Mouse (Mus musculus) stomach, postnatal 0 days (tissue): Measurements from ENCODE around the gene Zfp119a. TPM values are rescaled to one million over a fixed set of nuclear protein-coding genes. Genes with fewer than 3 reads are reported as not detected.
"Not testable (repeated sequence)": the region's sequence is repeated elsewhere in the genome, so short reads cannot be mapped to it uniquely, and the experiment has no call there.

ENCODE experiments used
- ATAC-seq: fragments of 200-750 bp; cut with Nextera tagmentation; 2 replicates; pipeline ENCODE4 v1.8.0; 2017; ENCODE audit not compliant: low FRiP score, low TSS enrichment
- DNase-seq: peaks from one replicate; pipeline ENCODE4 v3.0.0-alpha.2; 2016; ENCODE audit warnings: low spot score
- H3K27ac ChIP-seq: fragments of 300-500 bp; sonication (generic); replicated peaks from 2 replicates; pipeline ENCODE4 v1.5.1; 2014; ENCODE audit warnings: mild to moderate bottlenecking, control low read depth
- H3K27me3 ChIP-seq: fragments of 300-500 bp; sonication (generic); 2 replicates; pipeline ENCODE4 v1.6.1; 2014; ENCODE audit warnings: low read length; ENCODE audit not compliant: control insufficient read depth, insufficient read depth
- H3K36me3 ChIP-seq: fragments of 300-500 bp; sonication (generic); 2 replicates; pipeline ENCODE4 v1.6.1; 2014; ENCODE audit warnings: low read length, mixed read lengths; ENCODE audit not compliant: control insufficient read depth, insufficient read depth
- H3K4me1 ChIP-seq: fragments of 300-500 bp; sonication (generic); replicated peaks from 2 replicates; pipeline ENCODE4 v1.6.1; 2014; ENCODE audit warnings: antibody characterized with exemption; ENCODE audit not compliant: control insufficient read depth, insufficient read depth
- H3K4me2 ChIP-seq: fragments of 300-500 bp; sonication (generic); replicated peaks from 2 replicates; pipeline ENCODE4 v1.6.1; 2014; ENCODE audit warnings: low read depth, mild to moderate bottlenecking, control low read depth, moderate library complexity
- H3K4me3 ChIP-seq: fragments of 300-500 bp; sonication (generic); 2 replicates; pipeline ENCODE4 v1.5.1; 2014; ENCODE audit warnings: low read depth, low read length, control low read depth
- H3K9ac ChIP-seq: fragments of 300-500 bp; sonication (generic); 2 replicates; pipeline ENCODE4 v1.6.1; 2014; ENCODE audit warnings: mild to moderate bottlenecking, low read length, control low read depth, mixed read lengths
- H3K9me3 ChIP-seq: fragments of 300-500 bp; sonication (generic); 2 replicates; pipeline ENCODE4 v1.6.1; 2016; ENCODE audit warnings: low read length; ENCODE audit not compliant: control insufficient read depth
- CTCF ChIP-seq: IDR thresholded peaks from 2 replicates; pipeline ENCODE4 v1.5.1; 2016; ENCODE audit warnings: antibody characterized with exemption, low read depth, mild to moderate bottlenecking, moderate library complexity
- EP300 ChIP-seq: optimal IDR thresholded peaks from 2 replicates; pipeline ENCODE3; 2016; ENCODE audit warnings: antibody characterized with exemption
- WGBS: fragments of 180-500 bp; shearing (Covaris S2); extraction: QIAGEN DNeasy Blood & Tissue Kit; methylation state at CpG from one replicate; pipeline ENCODE4 v1.1.7; 2014; 5-methylcytosine and 5-hydroxymethylcytosine counted together
- polyA plus RNA-seq: library from polyadenylated mRNA; unstranded; fragments of >200 nt; fragmentation: Nextera tagmentation; extraction: Ambion mirVana; gene quantifications from 2 replicates; pipeline ENCODE4 v1.2.1, GENCODE M21; 2015

Gene Zfp119a
- polyA plus RNA-seq, 1 experiment from 2014 or later, result 7.3 TPM

DNA sequence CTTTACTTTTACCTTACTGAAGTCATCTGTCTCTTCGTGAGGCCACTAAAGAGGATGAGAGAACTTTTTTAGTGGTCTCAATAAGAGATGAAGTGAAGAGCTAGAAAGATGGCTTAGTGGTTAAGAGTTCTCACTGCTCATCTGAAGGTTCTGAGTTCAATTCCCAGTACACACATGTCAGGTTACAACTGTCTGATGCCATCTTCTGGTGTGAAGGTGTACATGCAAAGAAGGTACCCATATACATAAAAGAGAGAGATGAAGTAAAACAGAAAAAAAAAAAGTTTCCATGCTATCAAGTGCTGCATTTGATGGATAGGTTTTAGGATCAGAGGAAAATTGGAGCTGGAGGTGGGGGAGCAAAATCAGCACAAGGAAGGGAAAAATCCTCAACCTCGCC lies 6.2 kb upstream of the Zfp119a start:
- Histone ChIP-seq H3K9ac (no peak overlapping the region), H3K27me3 (no peaks in the 10 kb centered on the region), H3K36me3 (no peaks in the 10 kb centered on the region), H3K4me3 (no peak overlapping the region), H3K4me2 (no peak overlapping the region), H3K9me3 (no peaks in the 10 kb centered on the region), H3K27ac (no peak overlapping the region), H3K4me1 (no peaks in the 10 kb centered on the region)
- DNase-seq (no peak), ATAC-seq (no peak)
- 57% methylated on average over 2 of the region's 2 CpGs for WGBS
- peak; percentile 26; the same call in 1 of the 2 replicates for TF ChIP-seq CTCF
- TF ChIP-seq EP300, result no peak

- Histone ChIP-seq H3K4me2 (no peak overlapping the region), H3K4me1 (no peaks in the 10 kb centered on the region), H3K36me3 (no peaks in the 10 kb centered on the region), H3K4me3 (no peak overlapping the region), H3K9me3 (no peaks in the 10 kb centered on the region), H3K27me3 (no peaks in the 10 kb centered on the region), H3K27ac (no peak overlapping the region), H3K9ac (no peak overlapping the region)
- WGBS, result 36% methylated on average over 2 of the region's 2 CpGs
- ATAC-seq, result no peak
- DNase-seq, result no peak
- TF ChIP-seq CTCF, result no peak
- no peak for TF ChIP-seq EP300
Observed at GRCm38 (mm10) chr17:55883631-55884030, 4.9 kb upstream of the Zfp119a start.

DNA sequence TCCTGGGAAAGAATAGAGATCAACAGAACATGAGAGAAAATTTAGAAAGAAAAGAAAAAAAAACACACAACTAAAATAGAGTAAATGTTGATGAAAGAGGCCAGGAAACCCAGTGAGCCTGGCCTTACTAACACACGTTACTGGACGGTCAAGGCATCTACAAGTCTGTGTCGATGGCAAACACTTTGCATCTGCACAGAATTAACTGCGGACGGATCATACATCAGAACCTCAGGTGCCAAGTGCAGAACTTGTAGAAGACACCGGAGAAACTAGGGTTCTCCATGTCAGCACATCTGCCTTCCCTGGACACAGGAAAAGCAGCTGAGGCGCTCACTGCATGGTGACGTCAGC lies 471 bp downstream of the Zfp119a start:
- peak overlapping the region; percentile 42 for H3K4me2 ChIP-seq
- H3K27ac ChIP-seq, result peak overlapping the region; percentile 83
- peak overlapping the region; percentile 55; the same call in 1 of the 2 replicates for H3K9ac ChIP-seq
- WGBS, result 0% methylated on average over 6 of the region's 8 CpGs
- H3K9me3 ChIP-seq, H3K36me3 ChIP-seq, DNase-seq, H3K27me3 ChIP-seq, H3K4me1 ChIP-seq, ATAC-seq: not testable (repeated sequence)
- peak overlapping the region; percentile 48 for H3K4me3 ChIP-seq

GRCm38 (mm10) chr17:55877184-55877583 lies 1.5 kb downstream of the Zfp119a start:
- 79% methylated on average over 4 of the region's 4 CpGs for WGBS
- no peaks in the 10 kb centered on the region for H3K27me3 ChIP-seq
- ATAC-seq (no peak), DNase-seq (no peak)
- H3K9me3 ChIP-seq, result no peaks in the 10 kb centered on the region
- H3K36me3 ChIP-seq, result no peaks in the 10 kb centered on the region
- no peak overlapping the region for H3K4me3 ChIP-seq
- H3K4me2 ChIP-seq, result no peak overlapping the region
- no peak overlapping the region for H3K27ac ChIP-seq
- TF ChIP-seq CTCF, result no peak
- no peak for TF ChIP-seq EP300
- no peak overlapping the region for H3K9ac ChIP-seq
- H3K4me1 ChIP-seq, result no peaks in the 10 kb centered on the region

- H3K4me3 ChIP-seq, result no peak overlapping the region
- no peak for TF ChIP-seq CTCF
- H3K9ac ChIP-seq, result no peak overlapping the region
- ATAC-seq (no peak), DNase-seq (no peak)
- H3K36me3 ChIP-seq, result no peaks in the 10 kb centered on the region
- no peaks in the 10 kb centered on the region for H3K4me1 ChIP-seq
- H3K27ac ChIP-seq, result no peak overlapping the region
- WGBS, result 84% methylated on average over 4 of the region's 4 CpGs
- no peak overlapping the region for H3K4me2 ChIP-seq
- no peaks in the 10 kb centered on the region for H3K27me3 ChIP-seq
- no peaks in the 10 kb centered on the region for H3K9me3 ChIP-seq
Observed at GRCm38 (mm10) chr17:55843067-55843466, 35.7 kb downstream of the Zfp119a start.

- Histone ChIP-seq H3K4me1 (no peaks in the 10 kb centered on the region), H3K27ac (no peak overlapping the region), H3K4me2 (no peak overlapping the region), H3K27me3 (no peaks in the 10 kb centered on the region), H3K4me3 (no peak overlapping the region), H3K9ac (no peak overlapping the region), H3K9me3 (no peaks in the 10 kb centered on the region), H3K36me3 (no peaks in the 10 kb centered on the region)
- TF ChIP-seq EP300 (no peak), CTCF (no peak)
- DNase-seq, result no peak
- 71% methylated on average over 1 of the region's 1 CpGs for WGBS
- ATAC-seq, result no peak
Observed at GRCm38 (mm10) chr17:55821566-55821965, 57.2 kb downstream of the Zfp119a start.
